Mouse (Mus musculus): Measurements from ENCODE around the gene Prkx.
A peak's percentile ranks its signal among the peaks of the same experiment; 100 is the strongest.

Gene Prkx

GRCm38 (mm10) chrX:77796238-77796835, at the start of gene Prkx:
Gene Prkx, minus strand, starts transcription at chrX:77796278.
- no peak for DNase-seq

- DNase-seq: no peak
Measured at GRCm38 (mm10) chrX:77812031-77812430, 16.0 kb upstream of the Prkx start.

GRCm38 (mm10) chrX:77810608-77811206, 14.6 kb upstream of the Prkx start:
- peak; percentile 58 for DNase-seq

- no peak for DNase-seq
Measured at GRCm38 (mm10) chrX:77808602-77809001, 12.5 kb upstream of the Prkx start.

- DNase-seq: no peak
Measured at GRCm38 (mm10) chrX:77802293-77802692, 6.2 kb upstream of the Prkx start.

GRCm38 (mm10) chrX:77801543-77801942, 5.5 kb upstream of the Prkx start:
- no peak for DNase-seq

GRCm38 (mm10) chrX:77799554-77799953, 3.5 kb upstream of the Prkx start:
- no peak for DNase-seq

GRCm38 (mm10) chrX:77797801-77798200, 1.7 kb upstream of the Prkx start:
- DNase-seq: no peak

- no peak for DNase-seq
Measured at GRCm38 (mm10) chrX:77796916-77797315, 838 bp upstream of the Prkx start.

GRCm38 (mm10) chrX:77795858-77796174, 262 bp downstream of the Prkx start:
- peak; percentile 85 for DNase-seq

GRCm38 (mm10) chrX:77794962-77795857, 868 bp downstream of the Prkx start:
- DNase-seq: peak; percentile 37

- no peak for DNase-seq
Measured at GRCm38 (mm10) chrX:77788675-77789074, 7.4 kb downstream of the Prkx start.

- no peak for DNase-seq
Measured at GRCm38 (mm10) chrX:77786354-77786753, 9.7 kb downstream of the Prkx start.

- DNase-seq: no peak
Measured at GRCm38 (mm10) chrX:77777822-77778221, 18.3 kb downstream of the Prkx start.

GRCm38 (mm10) chrX:77765153-77765552, 30.9 kb downstream of the Prkx start:
- DNase-seq: no peak

- no peak for DNase-seq
Measured at GRCm38 (mm10) chrX:77744260-77744659, 51.8 kb downstream of the Prkx start.

GRCm38 (mm10) chrX:77741383-77741782, 54.7 kb downstream of the Prkx start:
- DNase-seq: no peak

GRCm38 (mm10) chrX:77733930-77734536, 62.0 kb downstream of the Prkx start:
- DNase-seq: no peak

GRCm38 (mm10) chrX:77720298-77720697, 75.8 kb downstream of the Prkx start:
- peak; percentile 3 for DNase-seq
